Mouse (Mus musculus) retina, postnatal 1 day (tissue): ENCODE results near the gene Prkce.

Experiments
- DNase-seq: peaks from one replicate; pipeline ENCODE4 v3.0.0-alpha.2; 2012

The Prkce gene

DNA sequence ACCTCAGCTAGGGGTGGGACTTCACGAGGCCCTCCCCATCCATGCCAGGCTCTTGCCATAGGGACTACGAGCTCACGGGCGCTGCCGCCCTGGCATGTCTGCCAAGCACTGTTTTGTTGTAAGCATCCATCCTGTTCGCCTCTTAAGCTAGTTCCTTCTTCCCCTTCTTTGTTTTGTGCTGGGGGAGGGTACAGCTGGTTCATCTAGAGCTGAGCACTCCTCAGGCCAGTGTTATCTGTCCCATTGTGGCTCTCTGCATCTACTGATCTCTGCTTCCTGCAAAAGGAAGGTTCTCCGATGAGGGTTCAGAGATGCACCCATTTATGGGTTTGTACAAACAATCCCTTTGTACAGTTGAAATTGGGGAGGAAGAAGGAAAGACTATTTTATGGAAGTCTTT, 9.1 kb downstream of the Prkce start:
- DNase-seq: no peak

DNA sequence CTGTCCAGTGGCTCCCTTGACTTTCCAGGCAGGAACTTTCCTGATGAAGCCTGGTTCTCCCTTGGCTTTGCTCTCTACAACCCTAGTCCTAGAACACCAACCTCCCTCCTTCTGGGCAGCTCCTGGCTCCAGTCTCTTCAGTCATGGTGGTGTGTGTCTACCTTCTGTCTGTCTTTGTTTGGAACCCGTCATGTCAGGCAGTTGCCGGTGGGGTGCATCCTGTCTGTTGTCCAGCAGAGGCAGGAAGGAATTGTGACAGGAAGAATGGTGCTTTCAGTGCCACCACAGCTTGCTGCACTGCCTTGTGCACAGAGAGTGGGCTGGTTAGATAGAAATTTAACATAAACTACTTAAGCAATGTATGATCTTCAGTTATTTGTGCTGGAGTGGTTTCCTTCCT, 16.2 kb downstream of the Prkce start:
- DNase-seq: no peak

DNA sequence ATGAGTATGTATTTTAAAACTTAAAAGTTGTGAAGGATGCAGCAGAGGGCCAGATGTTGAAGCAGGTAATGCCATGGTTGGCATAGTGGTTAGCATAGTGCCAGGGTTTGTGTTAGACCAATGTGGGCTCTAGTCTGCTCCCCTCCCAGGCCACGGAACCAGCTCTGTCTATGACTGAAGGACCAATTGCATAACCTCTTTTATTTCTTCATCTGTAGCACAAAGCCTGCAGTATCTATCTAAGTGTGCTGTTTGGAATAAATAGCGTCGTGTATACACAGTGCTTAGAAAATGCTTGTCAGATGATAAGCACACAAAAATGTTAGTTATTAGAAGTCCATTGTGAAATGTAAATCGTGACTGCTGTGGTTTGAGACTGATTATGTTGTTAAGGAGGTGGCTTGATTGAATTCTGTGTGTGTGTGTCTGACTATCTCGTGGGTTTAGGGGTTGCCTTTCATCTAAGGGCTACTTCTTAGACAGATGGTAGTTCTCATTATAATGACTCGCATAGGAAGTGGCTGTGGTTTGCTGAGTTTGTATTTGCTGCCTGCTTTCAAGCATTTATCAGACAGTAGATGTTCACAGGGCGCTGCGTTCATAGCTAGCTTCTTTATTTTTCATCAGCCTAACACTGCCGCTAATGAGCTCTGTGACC, 17.1 kb downstream of the Prkce start:
- DNase-seq: no peak

DNA sequence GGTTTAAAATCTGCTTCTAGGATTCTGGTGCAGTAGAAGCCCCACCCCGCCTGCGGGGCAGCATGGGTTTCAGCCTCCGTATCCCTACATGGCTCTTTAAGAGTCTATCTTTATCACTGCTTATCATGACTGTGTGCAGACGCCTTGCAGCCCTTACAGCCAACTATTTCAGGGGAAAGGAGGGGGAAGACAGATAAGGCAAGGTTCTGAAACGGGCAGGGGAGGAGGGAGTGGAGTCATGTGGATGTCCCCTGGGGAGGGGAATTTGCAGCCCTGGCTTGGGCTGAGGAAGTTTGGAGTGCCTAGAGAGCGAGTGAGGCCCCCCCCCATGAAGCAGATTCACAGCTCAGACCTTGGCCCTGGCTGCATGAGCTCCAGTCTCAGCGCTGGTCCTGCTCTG, 18.0 kb downstream of the Prkce start:
- no peak for DNase-seq

DNA sequence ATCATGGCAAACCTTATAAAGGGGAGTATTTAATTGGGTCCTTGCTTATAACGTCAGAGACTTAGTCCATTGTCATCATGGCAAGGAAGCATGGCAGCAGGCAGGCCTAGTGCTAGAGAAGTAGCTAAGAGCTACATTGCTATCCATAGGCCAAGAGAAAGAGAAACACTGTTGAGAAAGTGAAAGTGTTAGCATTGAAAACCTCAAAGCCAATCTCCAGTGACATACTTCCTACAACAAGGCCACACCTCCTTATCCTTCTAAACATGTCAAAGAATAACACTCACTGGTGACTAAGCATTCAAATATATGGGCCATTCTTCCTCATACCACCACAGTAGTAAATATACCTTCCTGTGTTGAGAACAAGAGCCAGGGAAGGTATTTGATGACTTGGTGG, 20.2 kb downstream of the Prkce start:
- DNase-seq: no peak

DNA sequence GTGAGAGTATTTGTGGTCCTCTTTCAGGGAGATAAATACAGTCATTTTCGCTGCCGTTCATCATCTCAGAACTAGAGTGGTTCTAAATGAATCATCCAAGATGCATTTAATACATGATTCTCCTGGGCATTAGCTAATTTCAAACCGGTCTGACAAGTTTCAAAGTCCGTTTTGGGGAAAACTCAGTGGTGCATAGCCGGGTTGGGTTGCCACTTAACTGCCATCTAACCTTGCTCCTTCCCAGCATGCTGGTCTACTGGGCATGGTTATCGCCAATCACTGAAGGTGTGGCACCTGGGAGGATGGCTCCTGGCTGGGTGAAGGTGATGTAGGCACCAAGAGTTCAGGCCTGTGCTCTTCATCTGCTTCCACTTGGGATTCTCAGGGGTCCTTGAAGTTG, 26.4 kb downstream of the Prkce start:
- no peak for DNase-seq

DNA sequence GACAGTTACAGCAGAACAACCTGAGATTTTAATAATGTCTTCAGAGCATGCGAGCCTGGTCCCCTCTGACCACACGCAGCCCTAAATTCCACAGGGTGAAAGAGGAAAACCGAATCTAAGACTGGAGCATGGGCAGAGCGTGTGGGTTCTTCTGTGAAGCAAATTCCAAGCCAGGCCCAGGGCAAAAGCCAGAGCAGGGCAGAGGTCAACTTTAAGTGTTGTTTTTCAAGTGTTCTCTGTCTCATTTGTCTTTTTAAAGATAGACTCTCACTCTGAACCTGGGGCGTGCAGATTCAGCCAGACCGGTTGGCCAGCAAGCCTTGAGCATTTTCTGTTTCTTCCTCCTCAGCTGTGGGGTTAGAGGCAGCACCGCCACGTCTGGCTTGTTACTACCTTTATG, 27.3 kb downstream of the Prkce start:
- no peak for DNase-seq

DNA sequence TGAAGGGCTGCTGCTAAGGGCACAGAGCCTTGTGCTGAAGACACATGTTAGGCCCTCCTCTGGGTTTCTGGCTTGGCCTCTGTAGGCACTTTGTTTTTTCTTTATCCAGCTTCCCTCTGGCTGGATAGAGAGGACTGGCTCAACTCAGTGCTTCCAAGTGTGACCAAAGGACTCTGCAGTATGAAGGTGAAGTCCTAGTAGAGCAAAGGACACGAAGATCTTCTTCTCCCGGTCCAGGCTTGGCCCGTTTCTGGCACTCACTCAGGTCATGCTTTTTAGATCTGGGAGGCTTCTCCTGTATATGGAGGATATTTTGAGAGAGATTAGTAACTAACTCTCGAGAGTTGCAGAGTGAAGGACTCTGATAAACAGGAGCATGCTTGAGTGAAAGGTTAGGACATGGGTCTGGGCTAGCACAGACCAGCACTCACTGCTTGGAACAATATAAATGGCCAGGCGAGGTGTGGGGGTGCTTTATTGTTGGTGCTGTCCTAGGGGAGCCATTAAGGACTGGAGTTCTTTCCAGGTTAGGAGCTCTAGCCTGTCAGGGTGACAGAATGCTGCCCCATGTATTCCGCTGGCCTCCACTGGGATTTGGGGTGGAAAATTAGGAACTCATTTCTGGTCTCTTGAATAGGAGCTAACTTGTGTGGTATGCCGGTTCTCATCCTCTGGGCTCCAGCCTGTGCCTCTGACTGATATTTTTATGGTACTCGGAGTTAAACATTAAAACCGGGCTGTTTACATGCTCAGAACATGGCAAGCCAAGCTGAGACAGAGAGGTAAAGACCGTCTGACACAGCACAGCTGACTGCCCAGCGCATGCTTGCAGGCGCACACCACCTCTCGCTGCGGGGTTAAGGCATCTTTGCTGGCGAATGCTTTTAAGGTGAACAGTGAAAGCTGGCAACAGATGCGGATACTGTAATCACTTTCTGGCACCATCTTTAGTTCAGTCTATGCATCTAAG, 31.2 kb downstream of the Prkce start:
- no peak for DNase-seq

DNA sequence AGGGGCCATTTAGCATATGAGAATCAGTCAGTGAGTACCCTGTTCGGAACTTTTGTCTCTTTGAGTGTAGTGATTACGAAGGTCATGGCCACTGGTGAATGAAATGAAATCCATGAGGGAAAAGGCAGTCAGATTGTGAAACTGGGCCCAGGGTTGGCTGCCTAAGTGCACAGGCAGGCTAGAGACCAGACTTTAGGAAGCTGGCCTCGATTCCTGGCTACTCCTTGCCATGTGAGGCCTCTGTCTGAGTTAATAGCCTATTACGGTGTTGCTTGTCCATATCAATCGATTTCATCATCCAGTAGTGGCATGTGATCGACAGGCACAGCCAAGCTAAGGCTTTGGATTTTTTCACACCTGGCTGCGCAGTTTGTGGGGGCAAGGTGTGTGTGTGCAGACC, 34.4 kb downstream of the Prkce start:
- no peak for DNase-seq

DNA sequence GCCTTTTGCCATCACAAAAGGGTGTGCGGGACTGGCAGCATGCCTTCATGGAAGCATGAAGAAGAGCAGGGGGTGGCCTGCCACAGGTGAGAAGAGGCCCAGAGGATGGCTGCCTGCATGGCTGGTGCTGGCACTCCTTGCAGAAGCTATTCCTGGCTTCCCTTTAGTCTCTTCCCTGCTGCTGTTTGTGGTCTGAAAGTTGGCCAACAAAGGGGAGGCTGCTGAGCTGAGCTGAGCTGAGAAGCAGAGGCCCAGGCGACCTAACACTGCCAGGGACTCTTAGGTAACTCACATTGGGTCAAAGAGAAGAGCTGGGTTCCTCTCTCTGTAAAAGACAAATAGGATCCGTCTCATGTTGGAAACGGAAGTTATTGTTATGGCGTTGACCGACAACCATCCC, 35.4 kb downstream of the Prkce start:
- no peak for DNase-seq

DNA sequence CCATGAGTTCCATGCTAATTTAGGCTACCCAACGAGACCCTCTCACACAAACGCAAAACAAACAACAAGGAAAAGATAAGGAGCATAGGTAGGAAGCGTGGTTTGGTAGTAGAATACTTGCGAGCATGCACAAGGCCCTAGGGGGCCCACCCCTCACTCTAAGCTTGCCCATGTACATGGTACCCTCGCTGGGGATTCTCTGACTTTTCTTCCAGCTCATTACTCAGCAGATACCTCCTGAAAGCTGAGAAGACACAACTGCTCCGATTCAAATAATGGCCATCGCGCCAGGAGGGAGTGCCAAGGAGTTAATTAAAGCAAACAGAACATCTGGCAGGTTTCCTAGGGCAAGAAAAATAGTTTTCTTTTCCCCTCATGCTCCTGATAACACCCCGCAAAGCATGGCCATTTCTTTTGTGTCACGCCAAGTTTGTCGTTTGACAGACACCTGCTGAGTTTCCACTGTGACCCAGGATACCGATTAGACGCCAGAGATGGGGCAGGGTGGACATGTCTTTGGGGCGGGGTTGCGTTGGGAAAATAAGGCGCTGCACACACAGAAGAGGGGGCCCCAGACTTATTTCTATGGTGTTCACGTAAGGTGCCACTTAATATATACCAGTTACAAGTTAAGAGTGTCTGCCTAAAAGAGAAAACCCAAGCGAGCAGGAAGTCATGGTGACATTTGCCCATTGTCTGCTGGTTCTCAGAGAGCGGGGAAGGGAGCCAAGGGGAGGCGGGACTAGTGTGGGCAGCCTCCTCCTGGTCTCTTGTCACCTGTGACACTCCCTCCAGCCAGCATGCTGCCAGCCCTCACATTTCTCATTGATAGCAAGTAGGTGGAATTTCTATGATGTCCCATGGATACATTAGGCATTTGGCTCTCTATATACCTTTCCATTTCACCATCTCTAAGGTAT, 36.2 kb downstream of the Prkce start:
- DNase-seq: no peak

DNA sequence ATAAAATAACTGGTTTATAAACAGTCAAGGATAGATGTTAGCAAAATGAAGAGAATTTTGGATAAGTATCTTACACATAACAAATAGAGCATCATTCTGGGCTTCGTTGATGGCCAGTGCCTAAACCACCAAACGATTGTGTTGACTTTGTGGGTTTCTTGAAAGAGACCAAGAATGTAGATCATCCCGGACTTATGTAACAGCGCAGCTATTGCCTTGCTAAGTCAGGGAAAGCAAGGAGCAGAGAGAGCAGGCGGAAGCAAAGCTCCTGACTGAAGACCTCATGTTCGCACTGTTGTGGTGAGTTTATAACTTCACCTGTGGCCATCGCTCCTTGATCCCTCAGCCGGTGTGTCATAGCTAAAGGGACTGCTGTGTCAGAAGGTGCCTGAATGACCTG, 38.7 kb downstream of the Prkce start:
- no peak for DNase-seq

DNA sequence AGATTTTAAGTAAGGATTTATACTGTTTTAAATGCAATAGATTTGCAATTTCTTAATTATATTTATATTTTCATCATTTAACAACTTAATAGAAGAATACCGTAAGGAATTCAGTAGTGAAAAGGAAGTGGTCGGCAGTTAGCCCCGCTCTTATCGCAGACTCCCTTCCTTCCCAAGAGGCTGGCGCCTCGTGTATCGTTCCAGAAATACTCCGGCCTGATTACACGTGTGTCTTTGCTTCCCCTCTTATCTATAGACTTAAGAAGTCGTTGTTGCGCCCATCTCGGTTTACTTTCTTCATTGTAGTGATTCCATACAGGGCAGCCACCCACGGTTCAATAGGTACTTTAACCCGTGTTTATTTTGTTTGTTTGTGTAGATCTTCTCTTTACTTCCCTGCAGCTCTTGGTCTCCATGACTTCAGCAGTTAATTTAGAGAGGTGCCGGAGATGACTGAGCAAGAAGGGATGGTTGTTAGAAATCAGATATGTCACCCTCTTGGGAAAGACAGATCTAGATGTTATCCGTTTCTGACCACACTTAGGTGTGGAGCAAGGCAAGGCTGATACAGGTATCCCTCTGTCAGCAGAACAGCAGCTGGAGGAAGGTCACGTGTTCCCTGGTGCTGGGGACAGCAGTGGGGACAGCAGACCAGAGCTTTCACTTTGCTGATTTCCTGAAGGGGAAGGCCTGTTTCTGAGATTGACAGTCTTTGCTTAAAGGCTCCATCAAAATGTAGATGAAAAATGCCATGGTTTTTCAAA, 40.7 kb downstream of the Prkce start:
- DNase-seq: no peak

DNA sequence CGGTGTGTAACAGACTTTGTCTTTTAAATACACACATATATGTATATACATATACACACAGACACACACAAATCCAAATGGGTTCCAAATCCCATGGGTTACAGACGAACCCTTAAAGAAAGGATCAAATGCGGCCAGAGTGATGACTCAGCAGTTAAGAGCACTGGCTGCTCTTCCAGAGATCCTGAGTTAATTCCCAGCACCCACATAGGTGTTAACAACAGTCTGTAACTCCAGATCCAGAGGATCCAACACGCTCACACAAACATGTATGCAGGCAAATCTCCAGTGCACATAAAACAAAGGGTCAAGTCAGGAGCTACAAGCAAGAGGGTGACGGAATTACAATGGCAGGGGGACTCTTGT, 41.2 kb downstream of the Prkce start:
- DNase-seq: no peak

DNA sequence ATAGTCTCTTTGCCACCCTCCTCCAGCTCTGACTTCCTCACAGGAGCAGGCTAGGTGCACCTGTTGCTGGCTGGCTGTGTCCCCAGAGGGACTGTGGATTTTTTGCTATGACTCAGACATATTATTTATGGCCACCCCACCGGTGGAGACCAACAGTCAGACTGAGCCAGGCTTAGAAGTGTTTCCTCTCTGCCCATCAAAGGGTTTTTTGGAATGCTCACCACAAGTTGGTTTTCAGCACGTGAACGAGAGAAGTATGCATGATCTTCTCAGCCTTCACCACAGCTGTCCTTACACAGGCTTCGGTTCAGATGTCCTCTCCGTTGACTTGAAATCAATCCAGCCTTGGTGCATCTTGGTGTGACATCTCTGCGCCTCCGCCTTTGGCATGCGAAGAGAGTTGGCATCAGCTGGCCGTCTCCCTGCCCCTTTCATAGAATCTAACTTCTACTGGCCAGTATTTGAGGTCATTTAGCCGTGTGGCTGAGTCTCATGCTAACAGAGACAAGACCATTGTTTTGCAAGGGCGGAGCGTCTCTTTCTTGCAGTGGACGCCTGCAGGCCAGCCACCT, 42.2 kb downstream of the Prkce start:
- DNase-seq: no peak

DNA sequence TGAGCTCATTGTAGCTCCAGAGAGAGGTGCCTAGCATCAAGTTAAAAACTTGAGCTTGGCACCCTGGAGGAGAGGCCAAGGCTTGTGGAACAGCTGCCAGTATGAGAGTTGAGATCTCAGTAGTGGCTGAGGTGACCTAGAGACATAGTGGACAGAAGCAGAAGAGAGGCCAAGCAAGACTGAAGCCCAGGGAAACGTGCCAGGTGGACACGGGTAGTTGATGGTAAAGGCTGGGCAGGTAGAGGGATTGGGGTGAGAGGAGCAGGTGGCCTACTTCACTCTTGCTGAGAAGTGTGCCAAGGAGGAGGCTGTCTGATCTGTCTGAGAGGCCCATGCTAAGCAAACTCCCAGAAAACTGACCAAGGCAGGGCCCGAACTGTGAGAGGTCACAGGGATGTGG, 44.6 kb downstream of the Prkce start:
- DNase-seq: no peak

DNA sequence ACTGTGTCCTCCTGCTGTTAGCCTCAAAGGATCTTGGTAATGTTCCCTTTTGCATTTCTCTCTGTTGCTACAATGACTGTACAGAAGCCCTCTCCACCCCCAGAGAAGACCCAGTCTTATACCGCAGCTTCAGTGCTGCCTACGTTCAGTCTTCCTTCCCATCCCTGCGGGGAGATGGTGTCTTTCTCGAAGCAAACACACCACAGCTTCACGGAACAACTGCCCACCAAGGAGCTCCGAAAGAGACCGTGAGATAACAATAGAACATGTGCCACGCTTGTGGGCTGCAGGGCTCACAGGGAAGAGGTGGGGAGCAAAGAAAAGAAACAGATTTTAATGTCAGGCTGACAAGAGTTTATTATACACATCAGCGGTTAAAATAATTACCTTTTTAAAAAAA, 46.7 kb downstream of the Prkce start:
- no peak for DNase-seq

DNA sequence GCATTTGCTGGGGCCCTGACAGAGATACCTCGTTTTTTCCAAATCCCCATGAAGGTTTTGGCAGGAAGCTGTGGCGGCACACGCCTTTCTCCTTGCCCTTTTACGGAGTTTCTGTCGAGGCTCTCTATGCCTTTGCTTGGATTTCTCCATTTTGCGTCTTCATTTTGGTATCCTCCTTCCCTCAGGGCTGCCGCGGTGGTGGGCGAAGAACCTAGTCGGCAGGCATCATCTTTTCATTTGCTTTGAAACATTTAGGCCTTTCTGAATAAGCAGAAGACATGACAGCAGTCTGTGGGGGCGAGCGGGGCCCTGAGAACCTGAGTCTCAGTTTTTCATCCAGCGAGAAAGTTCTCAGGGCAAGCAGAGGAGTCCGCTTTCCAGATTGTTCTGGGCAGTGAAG, 47.2 kb downstream of the Prkce start:
- no peak for DNase-seq

DNA sequence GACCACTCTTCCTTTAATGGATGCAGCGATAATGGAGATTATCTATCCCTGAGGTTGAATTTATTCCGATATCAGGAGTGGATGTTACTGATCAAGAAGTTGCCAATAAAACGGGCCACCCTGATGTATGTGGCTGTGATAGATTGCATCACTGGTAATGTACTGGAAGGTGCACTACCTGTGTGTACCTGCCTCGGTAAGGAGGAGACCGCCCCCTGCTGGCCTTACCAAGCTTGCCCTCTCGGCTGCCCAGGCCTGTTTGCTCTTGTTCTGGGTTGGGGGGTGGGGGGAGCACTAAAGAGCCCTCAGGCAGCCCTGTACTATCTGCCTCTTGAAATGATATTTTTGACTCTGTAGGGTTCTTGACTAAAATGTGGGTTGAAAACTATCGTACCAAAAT, 48.2 kb downstream of the Prkce start:
- DNase-seq: no peak

DNA sequence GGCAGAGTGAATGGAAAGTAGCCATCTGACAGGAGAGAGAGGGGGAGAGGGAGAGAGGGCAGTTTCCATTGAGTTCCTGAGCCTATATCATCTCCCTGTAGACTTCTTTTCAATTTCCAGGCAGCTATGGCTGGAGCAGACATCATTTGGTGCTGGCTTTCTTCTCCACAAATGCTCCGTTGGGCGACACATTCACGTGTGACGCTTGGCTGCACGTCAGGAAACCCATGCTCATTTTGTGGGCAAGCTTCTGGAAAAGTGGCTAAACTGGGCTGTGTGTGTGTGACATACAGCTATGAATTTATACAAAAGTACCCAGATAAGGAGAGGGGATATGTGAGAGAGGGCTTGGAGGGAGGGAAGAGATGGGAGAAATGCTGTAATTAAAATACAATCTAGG, 49.9 kb downstream of the Prkce start:
- DNase-seq: no peak

DNA sequence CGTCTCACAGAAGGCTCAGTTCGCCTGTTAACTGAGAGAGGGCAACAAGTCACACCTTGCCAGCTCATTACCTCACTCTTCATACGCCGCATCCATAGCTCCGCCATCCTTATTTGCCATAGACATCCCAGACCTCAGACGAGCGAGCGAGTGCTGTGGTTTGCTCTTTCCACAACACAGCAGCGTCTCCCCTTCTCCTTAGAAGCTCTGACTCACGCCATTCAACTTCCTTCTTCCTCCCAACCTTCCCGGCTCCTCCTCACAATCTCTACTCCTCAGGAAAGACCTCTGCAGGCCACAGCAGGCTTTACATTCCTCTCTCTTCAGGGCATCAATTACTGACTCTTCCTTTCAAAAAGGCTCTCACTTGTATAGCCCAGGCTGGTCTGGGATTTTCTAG, 51.0 kb downstream of the Prkce start:
- DNase-seq: no peak

DNA sequence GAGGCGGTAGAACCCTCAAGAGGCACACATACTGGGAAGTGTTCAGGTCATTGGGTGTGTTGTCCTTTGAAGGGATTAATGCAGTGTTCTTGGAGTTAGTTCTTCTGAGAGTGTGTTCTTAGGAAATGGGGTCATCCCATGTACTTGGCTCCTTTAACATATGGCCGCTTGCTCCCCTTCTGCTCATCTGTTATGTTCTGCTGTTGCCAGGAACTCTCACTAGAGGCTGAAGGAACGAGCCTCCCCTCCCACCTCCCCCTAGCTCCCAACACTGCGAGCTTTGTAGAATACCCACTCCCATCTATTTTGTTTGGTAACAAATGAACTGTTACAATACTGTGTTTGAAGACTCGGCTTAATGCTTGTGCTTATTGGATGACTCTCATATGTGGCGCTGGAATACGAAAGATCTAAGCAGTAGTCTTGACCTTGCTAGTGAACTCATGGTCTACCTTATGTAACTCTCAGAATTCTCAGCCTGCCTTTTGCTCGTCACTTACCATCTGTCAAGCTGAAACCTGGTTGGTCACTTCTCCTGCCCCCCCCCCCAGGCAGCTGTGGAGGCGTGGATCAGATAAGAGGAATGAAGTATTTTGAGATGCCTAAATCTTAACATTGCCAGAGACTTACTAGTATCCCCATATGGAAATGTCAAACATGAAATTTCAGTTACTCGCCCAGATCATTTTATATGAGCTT, 58.1 kb downstream of the Prkce start:
- no peak for DNase-seq
